Mouse (Mus musculus): ENCODE measurements around the gene Csmd2. TPM values are rescaled to one million over a fixed set of nuclear protein-coding genes. Genes with fewer than 3 reads are reported as not detected.

The Csmd2 gene
- polyA plus RNA-seq, 1 experiment, result 13.4 TPM

- H3K27ac ChIP-seq (ENCODE audit: insufficient read depth, low read length), result no peak overlapping the region
- H3K27me3 ChIP-seq (ENCODE audit: control insufficient read depth, insufficient read depth, low read length), result no peaks in the 10 kb centered on the region
- no peak for DNase-seq
- H3K4me1 ChIP-seq (ENCODE audit: control insufficient read depth, insufficient read depth, low read length), result no peaks in the 10 kb centered on the region
- 66% methylated on average over 2 of the region's 2 CpGs for WGBS
- TF ChIP-seq POLR2A (IDR thresholded peaks at IDR 0.05; ENCODE audit: borderline replicate concordance, insufficient read depth, low read length) (no peak), CTCF (IDR thresholded peaks at IDR 0.05; ENCODE audit: borderline replicate concordance, insufficient read depth, low read depth, low read length) (peak; percentile 38)
- H3K4me3 ChIP-seq (replicated peaks; ENCODE audit: insufficient read depth, low read depth, low read length), result no peak overlapping the region
These were observed 497.0 kb downstream of the Csmd2 start for GRCm38 (mm10) chr4:128484679-128485078.

GRCm38 (mm10) chr4:128489521-128490100 lies 502.0 kb downstream of the Csmd2 start:
- Histone ChIP-seq H3K27ac (ENCODE audit: insufficient read depth, low read length) (no peak overlapping the region), H3K4me3 (replicated peaks; ENCODE audit: insufficient read depth, low read depth, low read length) (no peak overlapping the region), H3K4me1 (ENCODE audit: control insufficient read depth, insufficient read depth, low read length) (no peaks in the 10 kb centered on the region), H3K27me3 (ENCODE audit: control insufficient read depth, insufficient read depth, low read length) (no peaks in the 10 kb centered on the region)
- DNase-seq, result no peak
- no peak for TF ChIP-seq CTCF (IDR thresholded peaks at IDR 0.05; ENCODE audit: borderline replicate concordance, insufficient read depth, low read depth, low read length)
- no peak for TF ChIP-seq POLR2A (IDR thresholded peaks at IDR 0.05; ENCODE audit: borderline replicate concordance, insufficient read depth, low read length)
- 71% methylated on average over 11 of the region's 11 CpGs for WGBS

- no peak overlapping the region for H3K27ac ChIP-seq (ENCODE audit: insufficient read depth, low read length)
- no peak for TF ChIP-seq POLR2A (IDR thresholded peaks at IDR 0.05; ENCODE audit: borderline replicate concordance, insufficient read depth, low read length)
- TF ChIP-seq CTCF (IDR thresholded peaks at IDR 0.05; ENCODE audit: borderline replicate concordance, insufficient read depth, low read depth, low read length), result no peak
- no peaks in the 10 kb centered on the region for H3K27me3 ChIP-seq (ENCODE audit: control insufficient read depth, insufficient read depth, low read length)
- H3K4me1 ChIP-seq (ENCODE audit: control insufficient read depth, insufficient read depth, low read length), result no peaks in the 10 kb centered on the region
- WGBS, result 65% methylated on average over 8 of the region's 8 CpGs
- no peak for DNase-seq
- H3K4me3 ChIP-seq (replicated peaks; ENCODE audit: insufficient read depth, low read depth, low read length), result no peak overlapping the region
These were observed 504.4 kb downstream of the Csmd2 start for GRCm38 (mm10) chr4:128492055-128492454.

- H3K4me3 ChIP-seq (replicated peaks; ENCODE audit: insufficient read depth, low read depth, low read length), result no peak overlapping the region
- no peaks in the 10 kb centered on the region for H3K27me3 ChIP-seq (ENCODE audit: control insufficient read depth, insufficient read depth, low read length)
- whole genome bisulfite sequencing, result 82% methylated on average over 2 of the region's 2 CpGs
- no peak for TF ChIP-seq POLR2A (IDR thresholded peaks at IDR 0.05; ENCODE audit: borderline replicate concordance, insufficient read depth, low read length)
- TF ChIP-seq CTCF (IDR thresholded peaks at IDR 0.05; ENCODE audit: borderline replicate concordance, insufficient read depth, low read depth, low read length), result peak; percentile 6; the same call in 1 of the 2 replicates
- no peaks in the 10 kb centered on the region for H3K4me1 ChIP-seq (ENCODE audit: control insufficient read depth, insufficient read depth, low read length)
- H3K27ac ChIP-seq (ENCODE audit: insufficient read depth, low read length), result no peak overlapping the region
- DNase-seq, result no peak
These were observed 512.3 kb downstream of the Csmd2 start for GRCm38 (mm10) chr4:128499980-128500379.

GRCm38 (mm10) chr4:128506878-128507277 lies 519.2 kb downstream of the Csmd2 start:
- no peak for DNase-seq
- 82% methylated on average over 10 of the region's 10 CpGs for WGBS
- TF ChIP-seq POLR2A (IDR thresholded peaks at IDR 0.05; ENCODE audit: borderline replicate concordance, insufficient read depth, low read length) (no peak), CTCF (IDR thresholded peaks at IDR 0.05; ENCODE audit: borderline replicate concordance, insufficient read depth, low read depth, low read length) (no peak)
- H3K4me1 ChIP-seq (ENCODE audit: control insufficient read depth, insufficient read depth, low read length), result no peaks in the 10 kb centered on the region
- no peak overlapping the region for H3K27ac ChIP-seq (ENCODE audit: insufficient read depth, low read length)
- no peak overlapping the region for H3K4me3 ChIP-seq (replicated peaks; ENCODE audit: insufficient read depth, low read depth, low read length)
- H3K27me3 ChIP-seq (ENCODE audit: control insufficient read depth, insufficient read depth, low read length), result no peaks in the 10 kb centered on the region

GRCm38 (mm10) chr4:128509885-128510284 lies 522.2 kb downstream of the Csmd2 start:
- no peak for DNase-seq
- WGBS, result 76% methylated on average over 5 of the region's 5 CpGs
- TF ChIP-seq POLR2A (IDR thresholded peaks at IDR 0.05; ENCODE audit: borderline replicate concordance, insufficient read depth, low read length), result no peak
- TF ChIP-seq CTCF (IDR thresholded peaks at IDR 0.05; ENCODE audit: borderline replicate concordance, insufficient read depth, low read depth, low read length), result no peak
- H3K27me3 ChIP-seq (ENCODE audit: control insufficient read depth, insufficient read depth, low read length), result no peaks in the 10 kb centered on the region
- H3K4me3 ChIP-seq (replicated peaks; ENCODE audit: insufficient read depth, low read depth, low read length), result no peak overlapping the region
- no peaks in the 10 kb centered on the region for H3K4me1 ChIP-seq (ENCODE audit: control insufficient read depth, insufficient read depth, low read length)
- no peak overlapping the region for H3K27ac ChIP-seq (ENCODE audit: insufficient read depth, low read length)

- no peaks in the 10 kb centered on the region for H3K27me3 ChIP-seq (ENCODE audit: control insufficient read depth, insufficient read depth, low read length)
- no peak for DNase-seq
- no peak overlapping the region for H3K4me3 ChIP-seq (replicated peaks; ENCODE audit: insufficient read depth, low read depth, low read length)
- no peak for TF ChIP-seq CTCF (IDR thresholded peaks at IDR 0.05; ENCODE audit: borderline replicate concordance, insufficient read depth, low read depth, low read length)
- TF ChIP-seq POLR2A (IDR thresholded peaks at IDR 0.05; ENCODE audit: borderline replicate concordance, insufficient read depth, low read length), result no peak
- 75% methylated on average over 5 of the region's 5 CpGs for WGBS
- H3K27ac ChIP-seq (ENCODE audit: insufficient read depth, low read length), result no peak overlapping the region
- H3K4me1 ChIP-seq (ENCODE audit: control insufficient read depth, insufficient read depth, low read length), result no peaks in the 10 kb centered on the region
These were observed 526.8 kb downstream of the Csmd2 start for GRCm38 (mm10) chr4:128514496-128514895.

- no peaks in the 10 kb centered on the region for H3K4me1 ChIP-seq (ENCODE audit: control insufficient read depth, insufficient read depth, low read length)
- DNase-seq, result no peak
- WGBS, result 90% methylated on average over 6 of the region's 6 CpGs
- H3K27ac ChIP-seq (ENCODE audit: insufficient read depth, low read length), result no peak overlapping the region
- no peak for TF ChIP-seq CTCF (IDR thresholded peaks at IDR 0.05; ENCODE audit: borderline replicate concordance, insufficient read depth, low read depth, low read length)
- TF ChIP-seq POLR2A (IDR thresholded peaks at IDR 0.05; ENCODE audit: borderline replicate concordance, insufficient read depth, low read length), result no peak
- no peaks in the 10 kb centered on the region for H3K27me3 ChIP-seq (ENCODE audit: control insufficient read depth, insufficient read depth, low read length)
- no peak overlapping the region for H3K4me3 ChIP-seq (replicated peaks; ENCODE audit: insufficient read depth, low read depth, low read length)
These were observed 533.6 kb downstream of the Csmd2 start for GRCm38 (mm10) chr4:128521276-128521675.
